Mouse (Mus musculus): Measurements from ENCODE around the gene Gm21209. TPM values are rescaled to one million over a fixed set of nuclear protein-coding genes. Genes with fewer than 3 reads are reported as not detected.

Gm21209 gene
- not detected for polyA plus RNA-seq (2017; shearing (Covaris generic))

DNA sequence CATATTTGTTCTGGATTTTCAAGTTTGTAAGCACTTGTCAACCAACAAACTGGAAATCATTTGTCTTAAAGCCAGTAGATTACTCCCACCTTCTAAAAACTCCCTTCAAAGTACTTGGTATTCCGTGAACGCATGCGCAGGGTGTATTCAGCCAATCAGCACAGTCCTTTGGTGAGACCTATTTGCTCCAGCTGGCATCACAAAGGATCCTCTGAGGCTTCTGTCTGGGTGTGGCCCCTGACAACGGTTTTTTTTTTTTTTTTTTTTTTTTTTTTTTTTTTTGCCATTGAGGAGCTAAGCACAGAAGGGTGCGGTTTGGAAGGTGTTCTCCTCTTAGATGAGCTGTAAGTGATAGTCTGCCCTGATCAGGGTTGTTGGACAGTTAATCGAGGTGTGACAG is at the start of gene Gm21209:
Gm21209 (plus strand) TSS at position 301 of the 400 bp plus-strand sequence.

Measured in activated CD4-positive, CD25-positive, alpha-beta regulatory T cell (primary cell).